Mouse (Mus musculus) large intestine, adult 2 months (tissue): Measurements from ENCODE around the gene Wnt7a. TPM values are rescaled to one million over a fixed set of nuclear protein-coding genes. Genes with fewer than 3 reads are reported as not detected.

Source experiments
- DNase-seq: peaks from one replicate; pipeline ENCODE4 v3.0.0-alpha.2; 2012; ENCODE audit warnings: low read depth, low spot score
- WGBS: fragments of 180-500 bp; shearing (Covaris S2); methylation state at CpG from one replicate; pipeline ENCODE4 v1.1.7; 2018; 5-methylcytosine and 5-hydroxymethylcytosine counted together
- polyA plus RNA-seq: library from polyadenylated mRNA; depleted of rRNA; stranded (reverse); fragments of >200 nt; gene quantifications from 2 replicates; pipeline ENCODE4 v1.2.3, GENCODE M21; 2012; rRNA removed

The Wnt7a gene
- not detected in 2 replicates for polyA plus RNA-seq

DNA sequence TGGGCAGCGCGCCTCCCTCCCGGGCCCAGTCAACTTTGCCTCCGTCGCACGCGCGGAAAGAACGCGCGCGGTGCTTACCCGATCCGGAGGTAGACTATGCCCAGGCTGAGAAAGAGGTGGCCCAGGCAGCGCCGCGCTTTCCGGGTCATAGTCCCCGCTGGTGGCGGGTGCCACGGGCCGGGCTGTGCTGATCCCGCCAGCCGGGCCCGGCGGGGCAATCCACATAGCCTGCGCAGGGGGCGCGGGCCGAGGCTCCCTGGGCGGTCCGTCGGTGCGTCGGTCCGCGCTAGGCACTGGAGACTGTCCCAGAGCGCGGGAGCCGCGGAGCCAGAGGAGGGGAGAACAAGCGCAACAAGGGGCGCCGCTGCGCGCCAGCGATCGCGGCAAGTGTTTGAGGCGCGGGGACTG, at the start of gene Wnt7a:
Gene Wnt7a, minus strand, starts transcription at position 403 of the 408 bp plus-strand sequence.
- WGBS, result 1% methylated on average over 51 of the region's 51 CpGs
- DNase-seq, result no peak

DNA sequence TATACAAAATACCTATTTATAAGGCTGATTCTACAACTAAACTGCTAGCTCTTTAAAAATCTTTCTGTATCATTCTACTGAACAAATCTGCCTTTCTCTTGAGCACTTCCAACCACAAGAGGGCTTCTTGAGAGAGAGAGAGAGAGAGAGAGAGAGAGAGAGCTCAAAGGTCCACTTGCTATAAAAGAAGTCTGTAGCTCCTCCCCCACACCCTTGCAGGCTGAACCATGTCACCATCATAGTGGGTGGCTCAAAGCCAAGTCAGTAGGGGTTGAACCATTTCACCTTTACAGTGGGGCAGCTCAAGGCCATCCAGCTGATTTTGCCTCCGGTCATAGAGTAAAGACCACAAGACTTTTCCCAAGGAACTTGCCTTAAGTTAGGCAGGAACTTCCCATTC, 48.3 kb upstream of the Wnt7a start:
- DNase-seq, result peak; percentile 57
- 29% methylated on average over 1 of the region's 1 CpGs for WGBS

DNA sequence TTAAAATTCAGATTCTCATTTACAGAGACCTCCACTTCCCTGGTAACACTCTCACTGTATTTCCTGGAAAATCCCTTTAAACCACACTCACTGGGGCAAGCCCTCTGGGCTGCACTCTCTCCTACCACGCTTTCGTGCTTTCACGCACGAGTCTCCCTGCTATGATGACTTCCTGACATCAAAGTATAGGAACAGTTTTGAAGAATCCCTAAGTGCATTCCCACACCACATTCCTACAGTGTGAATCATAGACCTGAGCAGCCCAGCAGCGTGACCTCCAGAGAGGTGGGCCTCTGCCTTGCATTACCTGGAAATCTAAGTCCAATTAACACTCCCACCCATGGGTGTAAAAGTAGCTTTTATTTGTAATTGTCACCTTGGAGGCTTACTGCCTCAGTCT, 43.4 kb upstream of the Wnt7a start:
- no peak for DNase-seq
- WGBS, result 33% methylated on average over 5 of the region's 5 CpGs

DNA sequence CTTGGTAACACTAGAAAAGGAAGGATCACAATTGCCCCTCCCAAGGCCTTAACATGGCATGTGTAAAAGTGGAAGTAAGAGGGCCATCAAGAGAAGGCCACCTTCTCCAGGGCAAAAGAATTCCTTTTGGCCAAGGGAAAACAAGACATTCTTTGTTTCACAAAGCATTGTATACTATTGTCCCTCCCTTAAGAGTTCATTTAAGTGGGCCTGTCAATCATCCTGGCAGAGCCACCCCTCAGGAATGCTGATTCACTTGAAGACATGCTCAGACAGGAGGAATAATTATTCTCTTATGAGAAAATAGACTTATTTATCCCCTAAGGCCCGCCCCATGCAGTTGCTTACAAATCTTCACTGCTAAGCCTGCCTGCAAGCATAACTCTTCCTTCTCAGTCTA, 40.9 kb upstream of the Wnt7a start:
- 50% methylated on average over 1 of the region's 1 CpGs for WGBS
- no peak for DNase-seq

DNA sequence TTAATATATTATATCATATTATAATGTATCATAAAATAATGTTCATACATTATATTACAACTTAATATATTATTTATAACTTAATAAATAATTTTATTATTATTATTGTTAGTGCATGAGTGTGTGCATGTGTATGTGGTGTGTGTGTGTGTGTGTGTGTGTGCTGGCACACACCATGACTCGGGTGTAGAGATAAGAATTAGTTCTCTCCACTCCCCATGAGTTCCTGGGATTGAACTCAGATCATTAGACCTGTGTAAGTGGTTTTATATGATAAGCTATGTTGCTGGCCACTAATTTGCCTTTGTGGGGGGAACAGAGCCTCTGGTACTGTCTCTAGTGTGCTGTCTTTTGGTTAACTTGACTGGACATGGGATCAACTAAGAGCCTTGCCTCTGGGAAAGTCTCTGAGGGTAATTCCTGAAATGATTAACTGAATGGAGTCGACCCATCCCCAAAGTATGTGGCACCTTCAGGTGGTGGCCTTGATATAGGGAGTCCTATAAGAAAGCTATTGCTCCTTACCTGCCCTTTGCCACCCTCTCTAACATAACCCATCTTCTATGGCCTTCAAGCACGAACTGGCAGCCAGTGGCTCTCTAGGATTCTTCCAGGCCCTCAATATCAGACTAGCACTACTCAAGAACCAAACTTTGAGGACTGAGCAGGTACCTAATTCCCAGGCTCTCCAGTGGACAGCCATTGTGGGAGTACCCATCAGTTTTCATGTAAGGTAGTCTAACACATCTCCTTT, 38.5 kb upstream of the Wnt7a start:
- no peak for DNase-seq
- WGBS, result 38% methylated on average over 3 of the region's 3 CpGs

DNA sequence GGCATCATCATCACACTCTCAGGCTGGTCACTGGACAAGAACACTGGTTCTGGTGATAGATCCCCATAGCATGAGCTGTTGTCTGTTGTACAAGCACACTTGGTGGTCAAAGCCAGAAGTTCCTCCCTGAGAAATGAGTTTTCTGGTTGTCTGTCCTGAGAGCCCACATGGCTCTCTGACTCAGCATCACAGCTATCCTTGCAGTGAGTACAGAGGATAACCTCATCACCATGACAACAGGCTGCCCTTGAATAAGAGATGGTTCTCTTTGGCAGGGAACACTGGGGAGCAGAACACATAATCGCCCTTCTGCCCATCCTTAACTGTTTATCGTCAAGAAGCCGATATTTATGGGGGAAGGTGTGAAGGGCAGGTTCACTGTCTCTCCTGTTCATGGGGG, 34.2 kb upstream of the Wnt7a start:
- 73% methylated on average over 3 of the region's 3 CpGs for WGBS

DNA sequence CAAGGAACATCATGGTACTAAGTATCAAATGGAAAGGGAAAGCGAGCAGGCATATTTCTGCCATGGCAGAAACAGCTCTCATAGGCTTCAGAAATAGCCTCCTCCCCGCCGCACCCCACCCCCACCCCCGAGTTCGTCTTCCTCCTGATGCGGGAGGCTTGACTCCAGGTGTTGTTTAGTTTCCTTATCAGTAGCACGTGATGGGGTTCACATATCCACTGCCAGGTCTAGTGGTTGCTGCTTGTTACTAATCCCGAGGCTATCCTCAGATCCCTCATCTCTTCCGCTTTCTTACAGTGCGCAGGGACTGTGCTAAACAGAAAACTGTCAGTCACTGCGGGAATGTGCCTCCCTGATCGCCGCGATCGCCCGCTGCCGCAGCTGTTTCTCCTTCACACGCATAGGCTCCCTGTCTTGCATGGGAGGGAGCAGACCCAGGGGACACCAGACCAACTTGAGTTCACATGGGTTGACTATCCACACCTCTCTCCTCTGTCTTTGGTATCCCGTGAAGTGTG, 30.0 kb upstream of the Wnt7a start:
- DNase-seq, result no peak
- WGBS, result 3% methylated on average over 19 of the region's 19 CpGs

More for the DNA sequence above, 34.2 kb upstream of the Wnt7a start:
- no peak for DNase-seq

DNA sequence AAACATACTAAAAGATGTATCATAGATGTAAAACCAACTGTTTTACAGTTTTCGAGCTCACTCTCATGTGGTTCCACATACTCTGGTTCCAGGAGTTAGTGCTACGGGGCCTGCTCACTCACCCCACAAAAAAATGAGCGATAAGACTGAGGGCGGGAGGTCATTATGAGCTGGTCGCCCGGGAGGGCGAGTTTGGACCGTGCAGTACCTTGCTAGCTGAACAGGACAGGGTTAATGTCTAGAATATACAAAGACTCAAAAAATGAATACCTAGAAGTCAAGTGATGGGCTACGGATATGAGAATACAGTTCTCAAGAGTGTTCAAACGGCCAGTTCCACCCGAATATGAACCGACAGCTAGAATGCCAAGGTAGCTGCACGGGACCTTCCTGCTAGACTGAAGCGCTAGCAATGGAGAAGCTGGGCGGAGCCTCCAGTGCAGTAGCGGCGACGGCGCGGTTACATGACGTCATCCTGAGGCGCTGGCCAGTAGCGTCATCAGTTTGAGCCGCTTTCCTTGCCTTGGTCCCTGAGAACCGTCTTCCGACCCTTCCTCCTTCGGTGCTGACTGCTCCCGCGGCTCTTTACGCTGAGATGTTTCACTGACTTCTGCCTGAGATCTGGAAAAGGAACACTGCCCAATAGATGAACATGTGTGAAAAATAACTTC, 29.4 kb upstream of the Wnt7a start:
- peak; percentile 83 for DNase-seq
- 2% methylated on average over 30 of the region's 30 CpGs for WGBS

DNA sequence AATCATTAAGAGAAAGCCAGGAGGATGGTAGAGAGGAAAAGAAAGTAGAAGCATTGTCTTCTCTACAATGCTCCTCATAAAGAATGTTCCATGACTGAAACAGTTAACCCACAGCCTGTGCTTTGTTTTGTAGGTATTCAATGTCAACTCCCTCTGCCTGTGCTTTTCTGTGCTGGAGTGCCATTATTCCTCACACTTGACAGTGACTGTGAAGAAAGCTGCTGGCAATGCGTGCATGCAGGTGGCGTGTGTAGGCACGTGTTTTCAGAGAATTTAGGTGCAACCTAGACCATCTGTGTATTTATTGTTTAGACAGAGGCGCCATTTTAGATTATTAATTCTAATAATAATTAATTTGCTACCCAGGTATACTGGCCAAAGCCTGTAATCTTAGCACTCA, 13.0 kb upstream of the Wnt7a start:
- DNase-seq, result no peak
- WGBS, result 56% methylated on average over 4 of the region's 4 CpGs

DNA sequence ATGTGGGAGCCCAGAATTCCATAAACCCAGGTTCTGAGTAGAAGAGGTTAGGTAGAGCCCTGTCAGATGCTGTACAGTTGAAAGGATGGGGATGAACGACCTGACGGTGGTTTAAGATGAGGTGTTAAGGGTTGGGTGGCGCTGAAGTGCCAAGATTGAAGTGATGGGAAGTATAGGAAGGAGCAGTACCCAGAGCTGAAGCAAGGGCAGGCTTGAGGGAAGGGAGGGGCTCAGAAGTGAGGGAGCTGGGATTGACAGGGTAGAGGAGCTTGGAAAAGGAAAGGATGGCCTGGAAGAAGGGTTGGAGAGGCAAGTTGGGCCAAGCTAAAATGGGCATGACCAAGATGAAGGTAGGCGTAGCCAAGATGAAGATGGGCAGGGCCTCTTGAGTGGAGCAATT, 10.5 kb upstream of the Wnt7a start:
- 55% methylated on average over 4 of the region's 4 CpGs for WGBS
- DNase-seq, result no peak

DNA sequence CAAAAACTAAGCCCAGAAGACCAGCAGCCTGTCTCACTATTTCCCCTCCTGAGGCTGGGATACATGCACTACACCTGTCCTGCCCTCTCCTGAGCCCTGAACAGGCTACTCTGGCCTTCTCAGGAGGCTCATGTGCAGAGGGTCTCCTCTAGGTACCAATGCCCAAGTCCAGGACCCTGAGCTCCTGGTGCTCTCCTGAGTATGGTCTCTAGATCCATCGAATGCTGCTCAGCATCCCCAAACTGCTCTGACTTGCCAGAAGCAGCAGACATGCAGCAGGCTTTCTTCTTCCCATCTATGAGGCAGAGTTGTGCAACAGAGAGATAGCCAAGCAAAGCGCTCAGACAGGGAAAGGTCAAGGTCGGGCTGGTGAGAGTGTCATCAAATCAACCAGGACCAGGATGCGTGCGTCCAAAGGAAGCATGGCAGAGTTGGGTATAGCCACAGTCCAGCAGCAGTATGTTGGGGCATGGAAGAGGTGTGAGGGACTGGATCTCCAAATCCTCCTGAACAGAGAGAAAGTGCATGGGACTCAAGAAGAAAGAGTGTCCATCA, 6.2 kb upstream of the Wnt7a start:
- WGBS, result 65% methylated on average over 5 of the region's 5 CpGs

DNA sequence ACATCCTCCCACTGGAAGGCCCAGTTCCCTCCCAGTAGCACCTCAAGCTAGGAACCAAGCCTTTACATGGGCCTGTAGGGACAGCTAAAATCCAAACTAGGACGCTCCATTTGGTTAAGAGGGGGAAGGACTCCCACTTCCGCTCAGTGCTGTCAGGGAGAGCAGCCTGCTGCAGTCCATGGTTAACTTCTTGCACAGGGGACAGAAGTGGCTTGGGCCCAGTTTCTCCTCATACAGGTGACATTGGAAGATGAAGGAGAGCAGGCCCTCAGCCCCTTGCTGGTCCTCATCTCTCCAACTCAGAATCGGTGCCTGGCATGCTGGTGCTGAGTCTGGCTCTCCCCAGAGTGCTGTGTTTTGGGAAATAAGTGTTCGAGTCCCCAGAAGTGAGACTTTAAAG, 5.0 kb upstream of the Wnt7a start:
- 68% methylated on average over 4 of the region's 4 CpGs for WGBS
- DNase-seq, result no peak

More for the DNA sequence above, 6.2 kb upstream of the Wnt7a start:
- no peak for DNase-seq

DNA sequence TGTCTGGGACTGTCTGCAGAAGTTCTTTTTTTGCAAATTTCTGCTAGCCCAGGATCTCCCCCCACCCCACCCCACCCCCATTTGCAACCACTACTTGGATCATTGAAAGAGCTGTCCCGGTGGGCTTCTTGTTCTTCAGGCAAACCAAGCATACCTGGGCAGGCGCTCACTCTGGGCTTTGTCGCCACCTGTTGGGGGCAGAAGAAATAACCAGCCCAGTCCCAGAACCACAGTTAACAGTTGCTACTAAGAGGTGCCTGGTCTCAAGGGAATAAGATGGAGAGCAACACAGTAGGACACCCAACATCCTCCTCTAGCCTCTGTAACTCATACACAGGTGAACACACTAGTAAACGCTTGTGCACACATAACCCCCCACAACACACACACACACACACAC, 3.7 kb upstream of the Wnt7a start:
- WGBS, result 4% methylated on average over 4 of the region's 4 CpGs
- no peak for DNase-seq

DNA sequence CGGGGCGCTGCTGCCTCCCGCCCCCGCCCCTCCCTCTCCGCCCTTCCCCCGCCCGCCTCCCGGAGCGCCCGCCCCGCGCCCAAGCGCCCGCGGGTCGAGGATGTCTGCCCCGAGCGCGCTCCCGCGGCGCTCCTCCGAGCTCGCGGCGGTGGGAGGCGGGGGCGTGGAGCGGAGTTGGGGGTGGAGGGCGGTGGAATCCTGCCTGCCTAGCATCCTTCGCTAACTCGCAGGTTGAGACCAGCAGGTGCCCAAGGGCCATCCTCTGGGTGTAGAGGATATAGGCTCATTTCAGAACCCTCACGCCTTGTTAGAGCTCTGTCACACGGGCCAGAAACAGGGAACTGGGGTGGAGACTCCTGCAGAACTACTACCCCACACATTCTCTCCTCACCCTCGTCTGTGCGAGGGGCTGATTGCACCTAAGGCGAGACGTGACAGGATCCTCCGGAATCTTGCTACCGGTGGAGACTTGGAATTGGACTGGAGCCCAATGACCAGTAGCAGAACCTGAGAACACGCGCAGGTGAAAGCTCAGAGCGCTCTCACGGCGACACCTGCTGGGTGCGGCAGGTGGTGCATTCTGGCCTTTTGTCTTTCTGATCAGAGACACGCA, 312 bp upstream of the Wnt7a start:
- WGBS, result under 1% methylated on average over 39 of the region's 47 CpGs
- DNase-seq, result peak; percentile 28

DNA sequence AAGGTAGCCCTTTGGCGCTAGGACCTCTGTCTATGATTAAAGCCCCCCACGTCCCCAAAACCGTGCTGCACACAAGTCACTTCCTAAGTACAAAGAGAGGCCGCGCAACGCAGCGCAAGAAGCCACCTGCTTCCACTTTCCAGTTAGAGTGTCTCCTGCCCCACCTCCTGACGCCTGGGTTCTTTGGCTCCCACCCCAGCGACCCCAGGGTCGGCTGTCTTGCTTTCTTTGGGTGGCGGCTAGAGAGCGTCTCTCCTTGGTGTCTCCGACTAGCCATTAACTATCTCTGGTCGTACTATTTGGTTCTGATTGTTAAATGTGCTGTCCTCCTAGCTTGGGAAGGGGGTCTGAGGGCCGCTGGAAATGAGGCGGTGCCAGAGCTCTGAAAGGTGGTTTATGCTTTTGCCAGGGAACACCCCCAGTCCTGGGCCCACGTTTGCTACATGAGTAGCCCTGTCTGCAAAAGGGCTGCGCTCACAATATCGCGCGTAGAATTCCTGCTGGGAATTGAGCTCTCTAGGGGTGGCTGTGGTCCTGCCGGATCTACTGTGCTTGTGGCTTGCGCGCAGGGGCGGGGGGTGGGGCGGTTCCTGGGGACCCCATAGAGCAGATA, 889 bp downstream of the Wnt7a start:
- 1% methylated on average over 26 of the region's 26 CpGs for WGBS
- no peak for DNase-seq

DNA sequence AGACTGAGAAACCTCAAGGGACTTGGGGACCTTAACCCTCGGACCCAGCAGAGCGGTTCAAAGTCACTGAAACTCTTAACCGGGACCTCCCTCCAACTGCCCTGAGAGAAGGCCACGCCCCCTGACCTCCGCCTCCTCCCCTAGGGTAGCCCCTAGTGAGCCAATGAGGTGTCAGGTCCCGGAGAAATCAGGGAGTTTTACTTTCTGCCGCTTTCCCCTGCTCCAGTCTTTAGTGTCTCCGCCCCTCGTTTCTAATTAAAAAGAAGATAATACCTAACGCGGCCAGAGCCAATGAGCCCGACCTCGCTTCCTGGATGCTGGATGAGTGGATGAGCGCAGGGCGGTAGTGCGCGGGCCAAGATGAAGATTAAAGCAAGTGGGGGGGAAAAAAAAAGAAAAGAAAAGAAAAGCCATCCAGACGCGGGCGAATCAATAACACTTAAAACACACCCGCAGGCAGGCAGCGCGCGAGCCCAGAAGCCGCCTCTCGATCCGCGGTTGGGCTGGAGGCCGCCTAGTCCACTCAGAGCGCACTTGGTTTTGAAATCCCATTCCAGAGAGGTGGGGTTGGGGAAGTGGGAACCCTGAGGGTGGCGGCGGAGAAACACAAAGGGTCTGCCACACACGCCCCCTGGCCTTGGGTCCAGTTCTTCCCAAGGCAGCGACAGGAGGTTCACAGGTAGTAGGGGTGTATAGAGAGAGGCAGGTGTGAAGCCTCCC, 1.6 kb downstream of the Wnt7a start:
- no peak for DNase-seq
- WGBS, result 2% methylated on average over 34 of the region's 34 CpGs

DNA sequence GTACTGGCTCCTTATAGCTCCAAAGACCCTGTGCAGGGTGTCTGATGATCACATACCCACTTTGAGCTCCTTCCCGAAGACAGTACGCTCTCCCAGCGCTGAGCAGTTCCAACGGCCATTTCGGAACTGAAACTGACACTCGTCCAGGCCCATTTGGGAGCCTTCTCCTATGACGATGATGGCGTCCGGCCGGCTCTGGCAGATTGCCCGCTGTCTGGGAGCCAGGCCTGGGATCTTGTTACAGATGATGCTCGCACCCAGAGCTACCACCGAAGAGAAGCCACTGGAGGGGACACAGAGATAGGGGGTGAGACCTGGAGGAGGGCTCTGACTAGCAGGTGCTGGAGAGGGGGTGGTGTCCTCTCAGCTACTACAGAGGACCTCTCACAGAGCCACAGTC, 2.5 kb downstream of the Wnt7a start:
- 77% methylated on average over 13 of the region's 13 CpGs for WGBS
- no peak for DNase-seq

DNA sequence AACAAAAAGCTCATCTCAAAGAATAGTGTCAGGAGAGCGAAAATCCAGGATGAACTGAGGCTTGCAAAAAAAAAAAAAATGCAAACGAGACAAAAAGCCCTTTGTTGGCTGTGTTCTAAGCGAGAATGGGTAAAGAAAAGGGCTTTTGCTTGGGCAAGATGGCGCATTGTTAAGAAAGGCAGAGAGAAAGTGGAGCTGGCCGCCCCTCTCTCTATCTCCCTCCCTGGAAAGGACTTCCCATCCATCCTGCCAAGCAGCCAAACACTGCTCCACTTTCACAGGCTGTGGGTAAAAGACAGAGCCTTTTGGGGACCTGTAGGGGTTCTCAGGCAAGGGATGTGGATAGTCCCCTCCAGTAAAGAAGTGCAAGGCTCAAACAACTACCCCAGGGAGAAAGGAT, 9.6 kb downstream of the Wnt7a start:
- WGBS, result 50% methylated on average over 5 of the region's 5 CpGs
- DNase-seq, result no peak

DNA sequence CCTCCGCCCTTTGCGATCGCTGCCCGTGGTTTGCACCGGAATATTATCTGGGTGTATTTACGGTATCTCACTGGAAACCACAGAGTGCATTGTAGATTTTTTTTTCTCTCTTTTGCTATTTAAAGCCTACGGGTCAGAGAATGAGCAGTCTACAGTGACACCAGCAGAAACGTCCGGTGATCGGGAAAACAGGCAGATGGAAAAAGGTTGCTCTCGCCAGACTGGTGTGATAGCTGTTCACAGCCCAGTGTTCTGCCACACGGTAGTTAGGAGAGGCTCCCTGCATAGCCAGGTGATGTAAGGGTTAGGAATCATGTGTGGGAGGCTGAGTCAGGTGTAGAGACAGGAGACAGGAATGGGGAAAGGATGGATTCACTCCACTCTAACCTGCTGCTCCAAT, 10.6 kb downstream of the Wnt7a start:
- WGBS, result 65% methylated on average over 12 of the region's 12 CpGs
- DNase-seq, result no peak
